Mouse (Mus musculus) intestine, postnatal 0 days (tissue): ENCODE data around the gene Gipc2. TPM values are rescaled to one million over a fixed set of nuclear protein-coding genes. Genes with fewer than 3 reads are reported as not detected.
"Not testable (repeated sequence)": the region's sequence is repeated elsewhere in the genome, so short reads cannot be mapped to it uniquely, and the experiment has no call there.

Experiments used
- ATAC-seq: fragments of 200-750 bp; cut with Nextera tagmentation; 2 replicates; pipeline ENCODE4 v1.8.0; 2017; ENCODE audit warnings: mild to moderate bottlenecking, moderate TSS enrichment, moderate library complexity
- H3K27ac ChIP-seq: fragments of 300-500 bp; sonication (generic); 2 replicates; pipeline ENCODE4 v1.5.1; 2014; ENCODE audit warnings: mild to moderate bottlenecking, low read depth, low read length, moderate library complexity
- H3K27me3 ChIP-seq: fragments of 300-500 bp; sonication (generic); replicated peaks from 2 replicates; pipeline ENCODE4 v1.6.1; 2014; ENCODE audit warnings: low read length, mixed read lengths; ENCODE audit not compliant: control insufficient read depth, insufficient read depth
- H3K36me3 ChIP-seq: fragments of 300-500 bp; sonication (generic); 2 replicates; pipeline ENCODE4 v1.6.1; 2014; ENCODE audit warnings: mild to moderate bottlenecking, moderate library complexity; ENCODE audit not compliant: control insufficient read depth, insufficient read depth
- H3K4me1 ChIP-seq: fragments of 300-500 bp; sonication (generic); replicated peaks from 2 replicates; pipeline ENCODE4 v1.6.1; 2014; ENCODE audit warnings: antibody characterized with exemption, low read length, mixed read lengths; ENCODE audit not compliant: control insufficient read depth, insufficient read depth
- H3K4me2 ChIP-seq: fragments of 300-500 bp; sonication (generic); replicated peaks from 2 replicates; pipeline ENCODE4 v1.6.1; 2014; ENCODE audit warnings: low read depth, mild to moderate bottlenecking, moderate library complexity
- H3K4me3 ChIP-seq: fragments of 300-500 bp; sonication (generic); 2 replicates; pipeline ENCODE4 v1.5.1; 2014; ENCODE audit warnings: low read depth, low read length
- H3K9ac ChIP-seq: fragments of 300-500 bp; sonication (generic); 2 replicates; pipeline ENCODE4 v1.6.1; 2014; ENCODE audit warnings: mild to moderate bottlenecking, low read depth, low read length
- H3K9me3 ChIP-seq: fragments of 300-500 bp; sonication (generic); 2 replicates; pipeline ENCODE4 v1.6.1; 2016; ENCODE audit warnings: mixed run types; ENCODE audit not compliant: control insufficient read depth
- CTCF ChIP-seq: sonication (generic); IDR thresholded peaks from 2 replicates; pipeline ENCODE4 v1.5.1; 2016; ENCODE audit warnings: low read depth, mild to moderate bottlenecking, control low read depth, antibody characterized with exemption, moderate library complexity
- WGBS: fragments of 180-500 bp; shearing (Covaris S2); extraction: QIAGEN DNeasy Blood & Tissue Kit; methylation state at CpG from one replicate; pipeline ENCODE4 v1.1.7; 2014; 5-methylcytosine and 5-hydroxymethylcytosine counted together
- polyA plus RNA-seq: library from polyadenylated mRNA; unstranded; fragments of >200 nt; fragmentation: Nextera tagmentation; extraction: Ambion mirVana; gene quantifications from 2 replicates; pipeline ENCODE4 v1.2.1, GENCODE M21; 2015

Gipc2 gene
- polyA plus RNA-seq, 1 experiment from 2014 or later = 243 TPM

GRCm38 (mm10) chr3:152130963-152131362 is 35.1 kb downstream of the Gipc2 start:
- no peak overlapping the region for H3K4me2 ChIP-seq
- no peaks in the 10 kb centered on the region for H3K27me3 ChIP-seq
- 42% methylated on average over 4 of the region's 4 CpGs for WGBS
- ATAC-seq = peak; percentile 82
- TF ChIP-seq CTCF = no peak
- H3K9me3 ChIP-seq = no peaks in the 10 kb centered on the region
- no peaks in the 10 kb centered on the region for H3K4me1 ChIP-seq
- H3K27ac ChIP-seq = no peak overlapping the region
- no peak overlapping the region for H3K9ac ChIP-seq
- peaks cover 20% of the 10 kb centered on the region; the same call in 1 of the 2 replicates for H3K36me3 ChIP-seq
- H3K4me3 ChIP-seq = no peak overlapping the region

GRCm38 (mm10) chr3:152129426-152129825 is 36.6 kb downstream of the Gipc2 start:
- H3K27me3 ChIP-seq, H3K4me2 ChIP-seq, H3K9me3 ChIP-seq, H3K4me3 ChIP-seq, H3K9ac ChIP-seq, H3K4me1 ChIP-seq, ATAC-seq, H3K27ac ChIP-seq: not testable (repeated sequence)
- H3K36me3 ChIP-seq = peaks cover 14% of the 10 kb centered on the region; the same call in 1 of the 2 replicates
- 94% methylated on average over 4 of the region's 4 CpGs for WGBS

GRCm38 (mm10) chr3:152128631-152129030 is 37.4 kb downstream of the Gipc2 start:
- H3K9me3 ChIP-seq = no peaks in the 10 kb centered on the region
- no peaks in the 10 kb centered on the region for H3K4me1 ChIP-seq
- no peak for ATAC-seq
- 78% methylated on average over 7 of the region's 7 CpGs for WGBS
- H3K4me2 ChIP-seq = no peak overlapping the region
- no peak overlapping the region for H3K4me3 ChIP-seq
- peaks cover 14% of the 10 kb centered on the region; the same call in 1 of the 2 replicates for H3K36me3 ChIP-seq
- H3K27ac ChIP-seq = no peak overlapping the region
- H3K27me3 ChIP-seq = no peaks in the 10 kb centered on the region
- TF ChIP-seq CTCF = no peak
- no peak overlapping the region for H3K9ac ChIP-seq

- Histone ChIP-seq H3K27ac (no peak overlapping the region), H3K36me3 (peaks cover 14% of the 10 kb centered on the region; the same call in 1 of the 2 replicates), H3K9me3 (no peaks in the 10 kb centered on the region), H3K27me3 (no peaks in the 10 kb centered on the region), H3K4me2 (no peak overlapping the region), H3K4me3 (no peak overlapping the region), H3K4me1 (peaks cover 5% of the 10 kb centered on the region), H3K9ac (no peak overlapping the region)
- ATAC-seq = no peak
- TF ChIP-seq CTCF = no peak
- WGBS = 81% methylated on average over 7 of the region's 7 CpGs
Measured at GRCm38 (mm10) chr3:152127144-152127543, 38.9 kb downstream of the Gipc2 start.

GRCm38 (mm10) chr3:152122720-152123119 is 43.3 kb downstream of the Gipc2 start:
- peaks cover 7% of the 10 kb centered on the region for H3K4me1 ChIP-seq
- H3K4me2 ChIP-seq = peak overlapping the region; percentile 42
- H3K4me3 ChIP-seq = no peak overlapping the region
- 29% methylated on average over 3 of the region's 3 CpGs for WGBS
- H3K9ac ChIP-seq = no peak overlapping the region
- ATAC-seq = peak; percentile 84
- H3K36me3 ChIP-seq = peaks cover 11% of the 10 kb centered on the region; the same call in 1 of the 2 replicates
- no peaks in the 10 kb centered on the region for H3K27me3 ChIP-seq
- no peak for TF ChIP-seq CTCF
- H3K9me3 ChIP-seq = no peaks in the 10 kb centered on the region
- H3K27ac ChIP-seq = peak overlapping the region; percentile 74

GRCm38 (mm10) chr3:152122101-152122500 is 43.9 kb downstream of the Gipc2 start:
- no peak overlapping the region for H3K4me3 ChIP-seq
- peak overlapping the region; percentile 74 for H3K27ac ChIP-seq
- H3K36me3 ChIP-seq = peaks cover 10% of the 10 kb centered on the region; the same call in 1 of the 2 replicates
- H3K4me1 ChIP-seq = peaks cover 7% of the 10 kb centered on the region
- 18% methylated on average over 6 of the region's 6 CpGs for WGBS
- no peak for TF ChIP-seq CTCF
- no peak overlapping the region for H3K9ac ChIP-seq
- peak; percentile 79 for ATAC-seq
- peak overlapping the region; percentile 42 for H3K4me2 ChIP-seq
- no peaks in the 10 kb centered on the region for H3K27me3 ChIP-seq
- no peaks in the 10 kb centered on the region for H3K9me3 ChIP-seq
